Mouse (Mus musculus) liver, adult 2 months (tissue): ENCODE measurements around the gene Pecam1. TPM values are rescaled to one million over a fixed set of nuclear protein-coding genes. Genes with fewer than 3 reads are reported as not detected.
A peak's percentile ranks its signal among the peaks of the same experiment; 100 is the strongest.

ENCODE experiments used
- DNase-seq: peaks from one replicate; pipeline ENCODE4 v3.0.0-alpha.2; 2011; ENCODE audit warnings: low read depth, low spot score; ENCODE audit errors: extremely low read depth
- H3K27ac ChIP-seq: fragments of 200-500 bp; replicated peaks from 2 replicates; pipeline ENCODE4 v1.5.1; 2012; ENCODE audit warnings: low read depth, mild to moderate bottlenecking, control low read depth, inconsistent platforms, low read length; ENCODE audit not compliant: insufficient read depth
- H3K27me3 ChIP-seq: fragments of 200-500 bp; 2 replicates; pipeline ENCODE4 v1.6.1; 2012; ENCODE audit warnings: mild to moderate bottlenecking, moderate library complexity, low read length, inconsistent platforms; ENCODE audit not compliant: control insufficient read depth, insufficient read depth
- H3K36me3 ChIP-seq: fragments of 200-500 bp; 2 replicates; pipeline ENCODE4 v1.6.1; 2012; ENCODE audit warnings: low read length, inconsistent platforms; ENCODE audit not compliant: control insufficient read depth, insufficient read depth
- H3K4me1 ChIP-seq: fragments of 200-500 bp; 2 replicates; pipeline ENCODE4 v1.6.1; 2011; ENCODE audit warnings: low read length; ENCODE audit not compliant: control insufficient read depth, insufficient read depth
- H3K4me3 ChIP-seq: fragments of 200-500 bp; 2 replicates; pipeline ENCODE4 v1.5.1; 2011; ENCODE audit warnings: low read depth, mild to moderate bottlenecking, control low read depth, low read length, moderate library complexity; ENCODE audit not compliant: insufficient read depth
- H3K79me2 ChIP-seq: fragments of 200-500 bp; 2 replicates; pipeline ENCODE4 v1.6.1; 2012; ENCODE audit warnings: inconsistent platforms, mild to moderate bottlenecking, low read length, moderate library complexity; ENCODE audit not compliant: control insufficient read depth, insufficient read depth
- H3K9ac ChIP-seq: fragments of 200-500 bp; 2 replicates; pipeline ENCODE4 v1.6.1; 2012; ENCODE audit warnings: low read depth, mild to moderate bottlenecking, control low read depth, inconsistent platforms, low read length
- CTCF ChIP-seq: fragments of 200-500 bp; IDR thresholded peaks from 2 replicates; pipeline ENCODE4 v1.5.1; 2011; ENCODE audit warnings: low read depth, low read length, control low read depth
- POLR2A ChIP-seq: fragments of 200-500 bp; IDR thresholded peaks from 2 replicates; pipeline ENCODE4 v1.6.1; 2011; ENCODE audit warnings: low read length, control low read depth; ENCODE audit not compliant: insufficient read depth; ENCODE audit errors: extremely low read depth
- WGBS: fragments of 180-500 bp; shearing (Covaris S2); methylation state at CpG from one replicate; pipeline ENCODE4 v1.1.7; 2018; 5-methylcytosine and 5-hydroxymethylcytosine counted together
- polyA plus RNA-seq: library from polyadenylated mRNA; depleted of rRNA; stranded (reverse); fragments of >200 nt; gene quantifications from 2 replicates; pipeline ENCODE4 v1.2.3, GENCODE M21; 2012
- total RNA-seq: library from RNA; depleted of rRNA; stranded (reverse); fragments of >200 nt; gene quantifications from 2 replicates; pipeline ENCODE4 v1.2.3, GENCODE M21; 2014

Gene Pecam1
- total and polyA plus RNA-seq, 2 experiments, result 5.4 to 14.6 TPM

DNA sequence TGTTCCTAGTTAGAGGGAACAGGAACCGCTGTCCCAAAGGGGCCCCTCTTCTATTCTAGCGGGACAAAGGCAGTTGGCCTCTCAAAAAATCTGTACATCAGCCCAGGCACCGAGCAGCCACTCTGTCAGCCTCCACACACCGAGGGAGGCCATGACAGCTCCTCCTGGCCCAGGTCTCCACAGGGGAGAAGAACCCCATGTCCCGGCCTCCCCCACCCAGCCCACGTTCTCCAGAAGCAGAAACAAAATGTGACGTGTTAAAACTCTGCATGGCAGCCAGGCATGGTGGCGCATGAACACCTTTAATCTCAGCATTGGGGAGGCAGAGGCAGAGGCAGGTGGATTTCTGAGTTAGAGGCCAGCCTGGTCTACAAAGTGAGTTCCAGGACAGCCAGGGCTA is 85.7 kb downstream of the Pecam1 start:
- no peak overlapping the region for H3K27ac ChIP-seq
- no peak for DNase-seq
- 91% methylated on average over 8 of the region's 8 CpGs for WGBS
- H3K36me3 ChIP-seq, result no peaks in the 10 kb centered on the region
- H3K4me3 ChIP-seq, result no peak overlapping the region
- no peaks in the 10 kb centered on the region for H3K79me2 ChIP-seq
- H3K9ac ChIP-seq, result no peak overlapping the region
- TF ChIP-seq POLR2A (no peak), CTCF (no peak)
- no peaks in the 10 kb centered on the region for H3K27me3 ChIP-seq
- peaks cover 3% of the 10 kb centered on the region; the same call in 1 of the 2 replicates for H3K4me1 ChIP-seq

DNA sequence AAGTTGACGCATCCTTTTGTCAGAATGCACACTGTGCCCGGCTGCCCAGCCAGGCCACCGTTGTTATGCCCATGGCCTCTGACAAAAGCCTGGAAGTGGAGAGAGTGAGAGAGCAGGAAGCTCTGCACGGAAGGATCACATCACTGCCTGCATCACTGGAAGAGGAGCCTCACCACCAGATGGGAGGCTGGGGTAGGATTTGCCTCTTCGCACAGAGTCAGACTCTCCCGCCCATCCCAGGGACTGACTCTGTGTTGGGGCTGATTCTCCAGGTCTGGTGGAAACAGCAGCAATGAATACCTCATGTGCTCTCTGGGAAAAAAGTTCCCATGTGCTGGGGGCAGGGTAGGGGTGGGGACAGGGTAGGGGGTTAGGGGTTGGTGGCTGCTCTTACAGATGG is 86.6 kb downstream of the Pecam1 start:
- no peaks in the 10 kb centered on the region for H3K79me2 ChIP-seq
- TF ChIP-seq POLR2A, result no peak
- no peak for TF ChIP-seq CTCF
- no peaks in the 10 kb centered on the region for H3K27me3 ChIP-seq
- no peaks in the 10 kb centered on the region; the same call in 1 of the 2 replicates for H3K4me1 ChIP-seq
- H3K36me3 ChIP-seq, result no peaks in the 10 kb centered on the region
- 75% methylated on average over 6 of the region's 6 CpGs for WGBS
- no peak for DNase-seq
- 0 out of 2 replicates have a peak overlapping the region, but pooled peaks have one; percentile 28 for H3K27ac ChIP-seq
- no peak overlapping the region for H3K9ac ChIP-seq
- H3K4me3 ChIP-seq, result no peak overlapping the region

- Histone ChIP-seq H3K27ac (no peak overlapping the region), H3K27me3 (no peaks in the 10 kb centered on the region), H3K4me1 (peaks cover 5% of the 10 kb centered on the region; the same call in 1 of the 2 replicates), H3K36me3 (no peaks in the 10 kb centered on the region), H3K4me3 (no peak overlapping the region), H3K9ac (no peak overlapping the region), H3K79me2 (no peaks in the 10 kb centered on the region)
- no peak for DNase-seq
- TF ChIP-seq CTCF (no peak), POLR2A (no peak)
- 88% methylated on average over 10 of the region's 11 CpGs for WGBS
These were observed 87.6 kb downstream of the Pecam1 start for GRCm38 (mm10) chr11:106662634-106663407.

GRCm38 (mm10) chr11:106660453-106661081 is 89.9 kb downstream of the Pecam1 start:
- WGBS, result 74% methylated on average over 13 of the region's 13 CpGs
- no peak overlapping the region for H3K4me3 ChIP-seq
- peak overlapping the region; percentile 69 for H3K27ac ChIP-seq
- peak; percentile 44 for DNase-seq
- H3K79me2 ChIP-seq, result no peaks in the 10 kb centered on the region
- no peaks in the 10 kb centered on the region for H3K36me3 ChIP-seq
- no peaks in the 10 kb centered on the region for H3K27me3 ChIP-seq
- no peak for TF ChIP-seq POLR2A
- H3K4me1 ChIP-seq, result peaks cover 5% of the 10 kb centered on the region; the same call in 1 of the 2 replicates
- H3K9ac ChIP-seq, result no peak overlapping the region

DNA sequence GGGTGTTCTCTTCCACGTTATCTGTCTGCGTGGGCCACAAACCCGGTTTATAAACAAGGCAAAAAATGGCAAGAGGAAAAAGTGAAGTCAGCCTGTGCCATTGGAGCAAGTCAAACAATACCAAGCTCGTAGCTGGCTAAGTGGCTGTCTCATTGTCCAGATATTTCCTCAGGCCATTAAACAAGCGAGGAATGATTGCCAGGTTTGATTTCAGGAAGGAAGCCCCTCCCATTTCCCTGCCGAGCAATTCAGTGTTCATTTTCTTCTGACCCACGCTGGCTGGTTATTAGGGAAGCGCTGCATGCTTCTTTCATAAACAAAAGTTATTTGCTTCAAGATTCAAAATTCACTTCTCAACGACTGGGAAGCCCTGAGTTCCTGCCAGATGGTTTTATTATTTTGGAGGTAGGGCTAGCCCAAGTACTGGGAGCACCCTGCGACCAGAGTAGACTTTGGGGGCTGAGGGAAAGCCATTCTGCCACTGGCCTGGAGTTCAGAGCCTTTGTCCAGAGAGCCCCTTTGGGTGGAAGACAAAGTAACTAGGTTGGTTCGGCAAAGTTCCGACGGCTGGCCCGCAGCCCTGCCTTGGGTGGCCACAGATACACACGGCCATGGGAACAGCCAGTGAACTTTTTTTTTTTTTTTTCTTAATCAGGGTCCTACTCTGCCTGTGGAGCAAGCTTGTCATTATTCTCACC is 90.7 kb downstream of the Pecam1 start:
- H3K27me3 ChIP-seq, result no peaks in the 10 kb centered on the region
- peak; percentile 39 for DNase-seq
- WGBS, result 58% methylated on average over 15 of the region's 15 CpGs

More for the DNA sequence above, 90.7 kb downstream of the Pecam1 start:
- TF ChIP-seq CTCF, result no peak
- no peak for TF ChIP-seq POLR2A
- H3K79me2 ChIP-seq, result no peaks in the 10 kb centered on the region
- H3K36me3 ChIP-seq, result no peaks in the 10 kb centered on the region
- H3K4me1 ChIP-seq, result peaks cover 5% of the 10 kb centered on the region; the same call in 1 of the 2 replicates
- H3K4me3 ChIP-seq, result no peak overlapping the region
- H3K9ac ChIP-seq, result peak overlapping the region; percentile 6; the same call in 1 of the 2 replicates
- peak overlapping the region; percentile 69 for H3K27ac ChIP-seq
